In genomic region chr17:65919235-65919634, GRCm38 (mm10) we compare ENCODE assay signal across 19 mouse cellular contexts. TPM values are rescaled to one million over a fixed set of nuclear protein-coding genes. Genes with fewer than 3 reads are reported as not detected.
DNase-seq lines count a peak whose midpoint lies in the region; ATAC-seq lines count a peak whose summit lies in the region.
"Had no signal": no experiment of that assay in that cellular context is flagged by ENCODE, and none has a peak within 500 bp of the region (broad histone marks: within the 10 kb centered on the region; RNA-seq: fewer than 3 reads in every experiment).

No protein-coding gene starts in this region.

- H3K4me2 ChIP-seq in kidney, embryonic 15.5 days, result no peak overlapping the region
- 0 out of 2 replicates have a peak overlapping the region, but pooled peaks have one; percentile 11 for H3K4me2 ChIP-seq in liver, embryonic 13.5 days
- H3K4me2 ChIP-seq in stomach, embryonic 16.5 days (ENCODE audit: low read depth, low read length), result no peak overlapping the region
- H3K4me2 ChIP-seq: hindbrain, embryonic 15.5 days; lung, embryonic 15.5 days had no signal

- 67% methylated on average over 3 of the region's 3 CpGs for WGBS in kidney, embryonic 15.5 days
- WGBS in liver, embryonic 13.5 days (ENCODE audit: insufficient replicate concordance), result 31% methylated on average over 3 of the region's 3 CpGs
- WGBS in stomach, embryonic 16.5 days, result 59% methylated on average over 3 of the region's 3 CpGs

- H3K27me3 ChIP-seq in kidney, embryonic 15.5 days, result no peaks in the 10 kb centered on the region
- no peaks in the 10 kb centered on the region for H3K27me3 ChIP-seq in liver, embryonic 13.5 days
- H3K27me3 ChIP-seq in stomach, embryonic 16.5 days (ENCODE audit: control insufficient read depth, insufficient read depth, low read length), result no peaks in the 10 kb centered on the region
- H3K27me3 ChIP-seq: CH12.LX; hindbrain, embryonic 15.5 days; lung, embryonic 15.5 days; megakaryocyte, embryonic 14.5 days had no signal

- peaks cover 10% of the 10 kb centered on the region for H3K4me1 ChIP-seq in kidney, embryonic 15.5 days
- peaks cover 18% of the 10 kb centered on the region for H3K4me1 ChIP-seq in liver, embryonic 13.5 days (replicated peaks)
- peaks cover 9% of the 10 kb centered on the region; the same call in 1 of the 2 replicates for H3K4me1 ChIP-seq in stomach, embryonic 16.5 days (ENCODE audit: control insufficient read depth, insufficient read depth, low read length)

- no peak overlapping the region for H3K4me3 ChIP-seq in kidney, embryonic 15.5 days (replicated peaks)
- H3K4me3 ChIP-seq in liver, embryonic 13.5 days (replicated peaks), result no peak overlapping the region
- no peak overlapping the region for H3K4me3 ChIP-seq in stomach, embryonic 16.5 days (replicated peaks; ENCODE audit: low read length)
- H3K4me3 ChIP-seq: hindbrain, embryonic 15.5 days; lung, embryonic 15.5 days; megakaryocyte, embryonic 14.5 days had no signal

- peak overlapping the region; percentile 41 for H3K27ac ChIP-seq in kidney, embryonic 15.5 days
- peak overlapping the region; percentile 25; the same call in 1 of the 2 replicates for H3K27ac ChIP-seq in liver, embryonic 13.5 days
- peak overlapping the region; percentile 28; the same call in 1 of the 2 replicates for H3K27ac ChIP-seq in stomach, embryonic 16.5 days (ENCODE audit: low read length)
- H3K27ac ChIP-seq: hindbrain, embryonic 15.5 days; lung, embryonic 15.5 days had no signal

- no peaks in the 10 kb centered on the region for H3K9me3 ChIP-seq in kidney, embryonic 15.5 days (replicated peaks)
- H3K9me3 ChIP-seq in liver, embryonic 13.5 days (replicated peaks), result no peaks in the 10 kb centered on the region
- no peaks in the 10 kb centered on the region for H3K9me3 ChIP-seq in stomach, embryonic 16.5 days (replicated peaks; ENCODE audit: control insufficient read depth, low read length)
- H3K9me3 ChIP-seq: hindbrain, embryonic 15.5 days; lung, embryonic 15.5 days; megakaryocyte, embryonic 14.5 days had no signal

- intact Hi-C loops in heart, postnatal 14 days (cut with DNase I), result no loop called here

- ATAC-seq in kidney, embryonic 15.5 days (replicated peaks; ENCODE audit: low FRiP score), result no peak
- ATAC-seq in erythroblast, adult 5-6 weeks (replicated peaks; ENCODE audit: low FRiP score, poor library complexity, severe bottlenecking), result peak; percentile 63
- peak; percentile 87 for ATAC-seq in liver, embryonic 13.5 days (ENCODE audit: low read depth)
- no peak for ATAC-seq in stomach, embryonic 16.5 days (ENCODE audit: insufficient read depth, low FRiP score)
- ATAC-seq: forebrain, embryonic 14.5 days had no signal

- no peak for DNase-seq in kidney, postnatal 25 days
- DNase-seq in liver, embryonic 13.5 days, result peak; percentile 55
- no peak for DNase-seq in urinary bladder, adult 18-20 months (ENCODE audit: low spot score in 2 of 2)
- DNase-seq in heart, postnatal 14 days, result no peak
- DNase-seq in cerebellum, adult 18-20 months, result no peak
- DNase-seq: adrenal gland, postnatal 10 days; cerebellum, adult 9-11 months; gastrocnemius, postnatal 25 days; heart, postnatal 36 days; kidney, adult 2 months; right cerebral cortex, postnatal 14 days had no signal

- H3K36me3 ChIP-seq in kidney, embryonic 15.5 days, result peaks cover 24% of the 10 kb centered on the region
- peaks cover 18% of the 10 kb centered on the region for H3K36me3 ChIP-seq in liver, embryonic 13.5 days
- peaks cover 13% of the 10 kb centered on the region for H3K36me3 ChIP-seq in stomach, embryonic 16.5 days (ENCODE audit: control insufficient read depth, insufficient read depth, low read length)

- no peak overlapping the region for H3K9ac ChIP-seq in kidney, embryonic 15.5 days
- H3K9ac ChIP-seq in liver, embryonic 13.5 days, result peak overlapping the region; percentile 42; the same call in 1 of the 2 replicates
- H3K9ac ChIP-seq in stomach, embryonic 16.5 days (ENCODE audit: low read length), result no peak overlapping the region
- H3K9ac ChIP-seq: hindbrain, embryonic 15.5 days; lung, embryonic 15.5 days had no signal

RNA-seq across cellular contexts. Expression of gene Twsg1, which starts 31.8 kb away (rescaled TPM):
- 115 and 118 TPM in 2 replicates for polyA plus RNA-seq in kidney, embryonic 15.5 days (2015; fragmentation: Nextera tagmentation; extraction: Ambion mirVana)
- 4.0 and 8.3 TPM in 2 replicates for total RNA-seq in erythroblast, adult 5-6 weeks (2015; ENCODE audit: low replicate concordance)
- total RNA-seq in erythroblast, adult 5-6 weeks (2017; ENCODE audit: low replicate concordance), result 4.3 and 6.4 TPM in 2 replicates
- polyA plus RNA-seq in liver, embryonic 13.5 days (2015; fragmentation: Nextera tagmentation; extraction: Ambion mirVana), result 16.2 and 20.3 TPM in 2 replicates
- 125 and 128 TPM in 2 replicates for polyA plus RNA-seq in stomach, embryonic 16.5 days (2015; fragmentation: Nextera tagmentation; extraction: Ambion mirVana)
- 10 to 100 TPM; 68.2 to 69.8 TPM for total RNA-seq in heart, postnatal 14 days (2021)

RNA-seq across cellular contexts. Expression of gene Ralbp1, which starts 33.6 kb away (rescaled TPM):
- polyA plus RNA-seq in kidney, embryonic 15.5 days (2015; fragmentation: Nextera tagmentation; extraction: Ambion mirVana), result 66.0 and 70.2 TPM in 2 replicates
- 24.0 and 35.5 TPM in 2 replicates for total RNA-seq in erythroblast, adult 5-6 weeks (2015; ENCODE audit: low replicate concordance)
- total RNA-seq in erythroblast, adult 5-6 weeks (2017; ENCODE audit: low replicate concordance), result 83.8 and 90.1 TPM in 2 replicates
- 47.2 and 53.3 TPM in 2 replicates for polyA plus RNA-seq in liver, embryonic 13.5 days (2015; fragmentation: Nextera tagmentation; extraction: Ambion mirVana)
- 87.0 and 103 TPM in 2 replicates for polyA plus RNA-seq in stomach, embryonic 16.5 days (2015; fragmentation: Nextera tagmentation; extraction: Ambion mirVana)
- 10 to 100 TPM; 38.1 to 38.9 TPM for total RNA-seq in heart, postnatal 14 days (2021)

Comparison
In these comparisons a context has a peak if more than half of its experiments do, and no peak if none do; other contexts are left out.
1. ATAC-seq: peak in erythroblast, adult 5-6 weeks (single experiment) and liver, embryonic 13.5 days (single experiment); none in kidney, embryonic 15.5 days (single experiment) and stomach, embryonic 16.5 days (single experiment).
2. Peak in every context shown above with its lines, with median percentiles within 50 percentile points of each other: H3K27ac ChIP-seq.